Mouse (Mus musculus) naive thymus-derived CD4-positive, alpha-beta T cell, adult 2 months (primary cell): Measurements from ENCODE around the gene Gnaq.
A peak's percentile ranks its signal among the peaks of the same experiment; 100 is the strongest.

Source experiments
- DNase-seq: peaks from one replicate; pipeline ENCODE4 v3.0.0-alpha.2; 2011; ENCODE audit warnings: low read depth

The Gnaq gene

GRCm38 (mm10) chr19:16318128-16318811 lies 185.6 kb downstream of the Gnaq start:
- no peak for DNase-seq

GRCm38 (mm10) chr19:16319986-16320385 lies 187.4 kb downstream of the Gnaq start:
- no peak for DNase-seq

GRCm38 (mm10) chr19:16322986-16323385 lies 190.4 kb downstream of the Gnaq start:
- no peak for DNase-seq

GRCm38 (mm10) chr19:16324239-16324638 lies 191.6 kb downstream of the Gnaq start:
- DNase-seq: no peak

- DNase-seq: no peak
Measured at GRCm38 (mm10) chr19:16325911-16326310, 193.3 kb downstream of the Gnaq start.

- no peak for DNase-seq
Measured at GRCm38 (mm10) chr19:16327401-16328073, 194.9 kb downstream of the Gnaq start.

GRCm38 (mm10) chr19:16328074-16328850 lies 195.6 kb downstream of the Gnaq start:
- peak; percentile 57 for DNase-seq

- peak; percentile 9 for DNase-seq
Measured at GRCm38 (mm10) chr19:16329056-16329455, 196.4 kb downstream of the Gnaq start.

- no peak for DNase-seq
Measured at GRCm38 (mm10) chr19:16329648-16330047, 197.0 kb downstream of the Gnaq start.

DNA sequence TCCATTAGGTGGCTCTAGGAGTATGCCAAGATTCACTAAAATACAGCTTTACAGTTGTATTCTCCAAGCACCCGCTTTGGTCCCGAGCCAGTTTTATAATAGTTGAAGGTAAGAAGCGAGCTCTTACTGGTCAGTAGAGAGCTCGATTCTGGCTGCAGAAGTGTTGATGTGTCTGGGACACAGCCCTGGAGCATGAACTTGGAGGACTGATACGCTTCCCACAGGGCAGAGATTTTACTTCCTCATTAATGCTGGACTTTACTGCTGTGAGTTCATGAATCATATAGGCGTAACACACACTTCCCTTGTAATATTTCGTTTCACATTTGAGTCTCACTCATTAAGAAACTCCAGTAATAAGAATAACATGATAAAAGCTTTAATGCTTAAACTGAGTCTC lies 197.5 kb downstream of the Gnaq start:
- DNase-seq: no peak

DNA sequence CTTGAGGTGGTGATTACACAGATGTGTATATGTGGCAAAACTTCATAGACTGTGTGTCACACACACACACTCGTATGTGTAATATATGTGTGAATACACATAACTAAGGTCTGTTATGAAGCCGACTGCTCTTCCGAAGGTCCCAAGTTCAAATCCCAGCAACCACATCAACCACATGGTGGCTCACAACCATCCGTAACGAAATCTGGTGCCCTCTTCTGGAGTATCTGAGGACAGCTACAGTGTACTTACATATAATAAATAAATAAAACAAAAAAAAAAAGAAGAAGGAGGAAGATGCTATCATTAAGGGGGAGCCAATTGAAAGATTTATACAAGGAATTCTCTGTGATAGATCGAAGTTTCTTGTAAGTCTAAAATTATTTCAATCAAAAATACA lies 198.4 kb downstream of the Gnaq start:
- no peak for DNase-seq

DNA sequence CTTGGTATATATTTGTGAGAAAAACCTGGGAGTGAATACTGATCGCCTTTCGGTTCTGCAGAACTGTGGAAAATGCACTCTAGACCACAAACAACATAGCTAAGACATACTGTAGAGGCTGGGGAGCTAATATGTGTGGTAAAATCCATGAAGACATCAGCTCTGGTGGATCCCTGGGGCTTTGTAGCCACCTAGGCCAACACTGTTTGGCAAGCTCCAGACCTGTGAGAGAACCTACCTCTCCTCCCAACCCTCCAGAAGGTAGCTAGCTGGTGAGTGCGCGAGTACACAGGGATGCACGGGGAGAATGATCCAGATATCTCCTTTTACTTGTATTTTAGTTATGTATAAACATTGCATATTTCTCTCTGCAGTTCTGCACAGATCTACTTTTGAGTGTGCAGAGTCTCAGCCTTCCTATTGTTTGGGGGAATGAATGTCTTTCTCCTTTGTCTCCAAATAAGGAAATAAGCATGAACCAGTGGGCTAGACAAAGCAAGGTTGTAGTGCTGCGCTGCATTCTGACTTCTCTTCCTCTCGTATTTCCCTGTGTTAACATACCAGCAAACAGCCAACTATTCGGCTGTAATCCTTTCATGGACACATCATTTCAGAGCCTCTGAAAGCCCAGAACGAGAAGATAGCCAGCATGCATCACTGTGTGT lies 205.4 kb downstream of the Gnaq start:
- DNase-seq: no peak

DNA sequence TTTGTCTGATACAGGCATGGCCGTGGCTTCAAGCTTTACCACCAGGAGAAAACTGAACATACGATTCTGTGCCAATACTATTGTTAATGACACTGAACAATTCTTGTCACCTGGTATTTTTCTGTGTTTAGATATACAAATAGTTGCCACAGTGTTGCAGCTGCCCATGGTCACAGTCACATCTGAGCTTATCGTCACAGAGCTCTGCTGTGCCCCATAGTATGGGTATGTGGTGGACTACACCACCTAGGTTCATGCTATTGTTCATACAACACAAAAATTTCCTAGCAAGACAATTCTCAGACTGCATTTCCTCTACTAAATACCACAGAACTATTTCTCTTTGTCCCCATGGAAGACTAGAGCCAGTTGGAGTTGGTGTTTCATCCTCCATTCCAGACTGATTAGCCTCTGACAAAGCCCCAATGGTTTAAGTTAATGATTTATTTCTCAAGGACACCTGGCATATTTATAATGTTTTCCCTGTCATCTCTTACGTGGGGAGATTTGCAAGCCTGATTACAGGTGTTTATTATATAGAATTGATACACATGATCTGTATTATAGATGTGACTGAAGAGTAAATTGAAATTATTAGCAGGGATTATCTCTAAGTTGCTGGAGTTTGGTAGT lies 207.4 kb downstream of the Gnaq start:
- DNase-seq: no peak

DNA sequence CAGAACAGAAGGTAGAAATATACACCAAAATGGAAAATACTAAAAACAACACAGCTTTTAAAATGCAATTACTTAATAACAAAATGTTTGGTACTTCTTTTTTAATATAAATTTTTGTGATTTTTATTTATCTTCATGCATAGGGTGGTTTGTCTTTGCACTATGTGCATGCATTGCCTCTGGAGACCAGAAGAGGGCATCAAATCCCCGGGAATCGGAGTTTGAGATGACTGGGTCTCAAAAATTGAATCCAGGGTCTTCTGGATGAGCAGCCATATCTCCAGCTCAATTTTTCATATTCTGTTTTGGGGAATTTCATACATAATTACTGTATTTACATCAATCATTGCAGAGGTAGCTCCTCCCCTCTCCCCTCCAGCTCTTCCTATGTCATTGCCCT lies 210.1 kb downstream of the Gnaq start:
- no peak for DNase-seq

DNA sequence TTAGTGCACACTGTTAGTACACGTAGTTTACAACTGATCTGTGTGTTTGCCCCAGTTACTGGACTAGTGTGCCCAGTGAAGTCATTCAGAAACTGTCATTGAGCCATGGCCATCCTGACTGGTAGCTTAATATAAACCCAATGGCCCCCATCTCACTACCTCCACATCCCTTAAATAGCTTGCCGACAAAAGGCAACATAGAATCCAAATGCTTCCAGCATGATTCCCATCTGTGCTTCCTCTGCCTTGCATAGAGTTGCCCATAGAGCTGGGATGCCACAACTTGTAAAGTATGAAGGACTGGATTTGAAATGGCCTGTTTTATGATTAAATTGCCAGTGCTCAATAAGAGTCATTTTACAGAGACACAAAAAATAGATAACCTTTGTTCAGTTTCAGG lies 212.9 kb downstream of the Gnaq start:
- no peak for DNase-seq

- no peak for DNase-seq
Measured at GRCm38 (mm10) chr19:16347037-16347436, 214.4 kb downstream of the Gnaq start.

DNA sequence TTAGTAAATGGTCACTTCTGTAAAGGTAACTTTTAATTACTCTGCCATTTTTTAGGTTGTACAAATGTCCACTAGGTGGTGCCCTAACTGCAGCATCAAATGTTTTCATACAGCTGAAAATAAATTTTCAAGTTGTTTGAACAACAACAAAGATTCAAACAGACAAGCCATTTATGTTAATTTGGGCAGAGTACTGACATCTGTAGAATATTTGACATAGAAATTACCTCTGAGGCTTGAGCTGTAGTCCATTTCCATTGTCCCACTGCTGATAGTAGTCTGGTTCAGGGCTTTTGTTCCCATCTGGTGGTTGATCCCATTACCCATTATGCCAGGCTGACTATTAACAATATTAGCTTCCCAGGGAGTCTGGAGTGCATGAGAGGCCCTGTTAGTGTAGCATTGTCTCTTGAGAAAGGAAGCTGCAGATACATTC lies 221.1 kb downstream of the Gnaq start:
- DNase-seq: peak; percentile 49

DNA sequence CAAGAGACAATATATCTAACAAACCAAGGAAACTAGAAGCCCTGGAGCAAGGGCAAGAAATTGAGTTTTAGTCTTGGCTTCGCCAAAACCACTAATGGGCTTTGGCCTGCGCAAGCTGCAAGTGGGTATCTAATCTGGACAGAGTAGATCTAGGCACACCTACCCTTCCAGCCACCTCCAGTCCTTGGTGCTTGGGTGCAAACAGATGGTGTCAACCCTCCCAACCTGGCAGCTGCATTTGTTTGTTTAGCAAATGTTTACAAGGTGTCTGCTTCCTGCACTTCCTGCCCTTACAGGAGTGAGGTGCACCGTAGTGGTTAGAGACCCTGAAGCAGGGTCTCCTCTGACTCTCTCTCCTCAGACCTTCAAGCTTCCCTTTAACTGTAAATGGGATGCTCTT lies 225.5 kb downstream of the Gnaq start:
- no peak for DNase-seq

DNA sequence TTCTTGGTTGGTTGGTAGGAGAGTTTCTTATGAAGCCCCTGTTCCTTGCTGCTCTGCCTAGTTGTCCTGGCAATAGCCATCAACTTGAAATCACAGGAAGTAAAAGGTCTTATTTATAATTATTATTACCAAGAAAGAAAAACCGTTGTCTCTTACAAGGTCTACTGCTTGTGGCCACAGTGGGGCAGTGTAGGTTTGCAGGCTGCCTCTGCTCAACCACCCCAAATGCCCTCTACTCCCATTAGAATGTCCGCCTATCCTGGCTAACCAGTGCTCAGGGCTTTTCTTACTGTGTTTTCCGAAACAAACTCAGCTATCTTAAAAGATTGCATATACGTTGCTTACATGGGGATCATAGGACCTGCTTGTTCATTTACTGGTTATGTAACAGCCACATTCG lies 226.3 kb downstream of the Gnaq start:
- DNase-seq: no peak

GRCm38 (mm10) chr19:16366465-16367063 lies 233.9 kb downstream of the Gnaq start:
- DNase-seq: no peak

DNA sequence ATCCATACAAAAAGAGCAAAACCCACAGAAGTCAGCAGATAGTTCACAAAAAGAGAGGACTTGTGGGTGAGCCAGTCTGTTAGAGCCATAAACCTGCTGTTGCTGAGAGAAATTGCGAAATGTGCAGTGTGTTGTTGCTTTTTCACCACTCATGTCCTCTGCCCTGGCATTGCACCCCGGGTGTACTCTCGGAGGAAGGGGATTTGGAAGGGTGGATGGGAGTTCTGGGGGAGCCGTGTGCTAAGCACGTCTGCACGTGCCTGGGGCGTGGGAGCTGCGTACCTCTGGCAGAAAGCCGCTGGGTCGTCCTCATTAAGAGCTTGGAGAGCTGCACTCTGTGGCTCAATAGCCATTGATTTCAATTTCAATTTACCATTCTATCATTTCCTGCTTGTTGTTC lies 234.6 kb downstream of the Gnaq start:
- DNase-seq: no peak

GRCm38 (mm10) chr19:16371680-16372079 lies 239.0 kb downstream of the Gnaq start:
- DNase-seq: no peak
